In genomic region chr6:87318651-87319050, GRCm38 (mm10) we compare ENCODE assay signal across 29 mouse cellular contexts. TPM values are rescaled to one million over a fixed set of nuclear protein-coding genes. Genes with fewer than 3 reads are reported as not detected.
"Had no signal": no experiment of that assay in that cellular context is flagged by ENCODE, and none has a peak within 500 bp of the region (broad histone marks: within the 10 kb centered on the region; RNA-seq: fewer than 3 reads in every experiment).

No protein-coding gene starts in this region.

- DNase-seq: heart, adult 18-20 months; heart, postnatal 10 days; heart, postnatal 4 days; kidney, adult 18-20 months; kidney, adult 8-10 months; kidney, postnatal 10 days; kidney, postnatal 25 days; kidney, postnatal 4 days; liver; liver, embryonic 13.5 days had no signal

- H3K27ac ChIP-seq: heart, embryonic 10.5 days; hindbrain, embryonic 10.5 days; hindbrain, embryonic 12.5 days; hindbrain, embryonic 14.5 days; intestine, embryonic 15.5 days; layer of hippocampus, adult 2 months; left cerebral cortex, adult 2 months; limb, embryonic 10.5 days; limb, embryonic 12.5 days; liver, embryonic 13.5 days; liver, embryonic 15.5 days had no signal

- H3K4me3 ChIP-seq: heart, embryonic 10.5 days; heart, embryonic 12.5 days; hindbrain, embryonic 10.5 days; hindbrain, embryonic 12.5 days; intestine, embryonic 15.5 days; layer of hippocampus, adult 2 months; left cerebral cortex, adult 2 months; limb, embryonic 10.5 days; limb, embryonic 12.5 days; liver, embryonic 13.5 days; liver, embryonic 15.5 days had no signal

RNA-seq across cellular contexts. Expression of gene Gkn1, which starts 32.1 kb away (rescaled TPM):
- total RNA-seq: gastrocnemius, postnatal 4 days; granulocyte monocyte progenitor cell, adult 5-6 weeks; heart, adult 18-20 months; heart, adult 8-10 months; heart, postnatal 10 days; heart, postnatal 25 days; layer of hippocampus, adult 2 months; layer of hippocampus, postnatal 10 days; layer of hippocampus, postnatal 25 days had no signal

RNA-seq across cellular contexts. Expression of gene Gkn2, which starts 54.5 kb away (rescaled TPM):
- total RNA-seq: gastrocnemius, postnatal 4 days; granulocyte monocyte progenitor cell, adult 5-6 weeks; heart, adult 18-20 months; heart, adult 8-10 months; heart, postnatal 10 days; heart, postnatal 25 days; heart, postnatal 4 days; layer of hippocampus, adult 2 months; layer of hippocampus, postnatal 10 days; layer of hippocampus, postnatal 25 days; left cerebral cortex, adult 2 months; left cerebral cortex, postnatal 14 days; left cerebral cortex, postnatal 36 days had no signal
